Mouse (Mus musculus) natural killer cell, adult 2 months (primary cell): ENCODE measurements around the gene Cenpi.

Source experiments
- DNase-seq, 2 experiments: peaks; one replicate each; pipeline ENCODE4 v3.0.0; 2022; ENCODE audit warnings: low spot score in 2 of 2

The Cenpi gene

DNA sequence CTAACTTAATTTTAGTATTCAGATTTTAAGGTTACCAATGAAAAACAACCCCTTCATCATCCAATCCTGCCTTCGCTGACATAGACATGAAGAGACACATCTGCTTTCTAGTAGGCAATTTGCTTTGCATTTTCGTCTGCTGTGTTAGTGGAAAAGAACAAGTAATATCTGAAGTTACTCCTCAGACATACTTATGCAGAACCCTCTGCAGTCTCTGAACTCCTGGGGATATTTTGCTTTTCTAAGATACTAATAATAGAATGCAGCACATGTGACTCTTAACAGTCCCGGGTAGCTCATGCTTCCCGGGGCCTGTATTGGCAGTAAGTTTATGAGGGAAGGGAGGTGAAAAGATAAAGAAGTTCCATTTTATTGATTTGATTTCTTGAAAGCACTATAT lies 54.3 kb downstream of the Cenpi start:
- DNase-seq, result no peak

DNA sequence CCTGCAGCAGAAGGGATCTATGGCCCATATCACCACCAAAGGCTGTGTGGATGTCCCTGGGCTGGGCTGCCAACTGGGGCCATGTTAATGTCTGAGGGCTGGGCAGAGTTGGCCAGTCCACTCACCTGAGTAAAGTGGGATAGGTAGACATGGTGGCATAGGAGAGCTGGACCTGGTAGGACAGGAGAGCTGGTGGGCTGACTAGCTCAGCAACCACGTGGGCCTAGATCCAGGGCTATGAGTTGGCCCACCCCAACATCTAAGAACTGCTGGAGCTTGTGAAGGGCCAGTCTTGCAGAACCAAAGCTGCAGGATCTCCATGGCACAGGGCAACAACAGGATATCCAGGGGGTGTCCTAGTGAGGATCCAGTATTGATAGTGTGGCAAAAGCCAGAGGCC lies 57.5 kb downstream of the Cenpi start:
- DNase-seq, result no peak

DNA sequence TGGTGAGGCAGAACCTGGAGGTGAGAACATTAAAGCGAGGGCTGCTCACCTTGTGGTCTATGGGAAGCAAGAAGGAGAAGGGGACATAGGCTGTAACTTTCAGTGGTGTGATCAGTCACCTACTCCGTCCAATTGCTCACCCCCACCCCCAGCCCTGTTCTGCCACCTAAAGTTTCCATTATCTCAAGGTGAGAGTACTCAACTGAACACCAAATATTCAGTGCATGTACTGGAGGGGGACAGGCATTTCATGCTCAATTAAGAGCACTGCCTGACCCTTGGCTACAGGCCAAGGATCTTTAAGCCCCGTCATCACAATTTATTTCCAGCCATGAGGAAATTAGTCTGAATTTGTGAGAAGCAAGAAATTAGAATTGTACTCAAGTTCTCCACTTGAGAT lies 58.7 kb downstream of the Cenpi start:
- DNase-seq, result no peak

DNA sequence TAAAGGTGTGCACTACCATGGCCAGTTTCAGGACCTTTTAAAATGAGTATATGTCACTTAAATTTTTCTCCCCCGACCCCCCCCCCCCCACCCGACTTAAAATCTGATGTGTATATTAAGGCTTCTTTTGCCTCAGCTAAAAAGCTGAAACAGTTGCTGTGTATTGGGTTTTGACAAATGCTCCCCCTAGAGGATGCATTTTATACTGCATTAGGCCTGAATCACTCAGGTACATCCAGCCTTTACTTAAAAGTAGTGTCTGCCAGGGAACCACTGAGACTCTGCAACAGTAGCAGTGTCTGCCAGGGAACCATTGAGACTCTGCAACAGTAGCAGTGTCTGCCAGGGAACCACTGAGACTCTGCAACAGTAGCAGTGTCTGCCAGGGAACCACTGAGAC lies 63.4 kb downstream of the Cenpi start:
- no peak for DNase-seq

DNA sequence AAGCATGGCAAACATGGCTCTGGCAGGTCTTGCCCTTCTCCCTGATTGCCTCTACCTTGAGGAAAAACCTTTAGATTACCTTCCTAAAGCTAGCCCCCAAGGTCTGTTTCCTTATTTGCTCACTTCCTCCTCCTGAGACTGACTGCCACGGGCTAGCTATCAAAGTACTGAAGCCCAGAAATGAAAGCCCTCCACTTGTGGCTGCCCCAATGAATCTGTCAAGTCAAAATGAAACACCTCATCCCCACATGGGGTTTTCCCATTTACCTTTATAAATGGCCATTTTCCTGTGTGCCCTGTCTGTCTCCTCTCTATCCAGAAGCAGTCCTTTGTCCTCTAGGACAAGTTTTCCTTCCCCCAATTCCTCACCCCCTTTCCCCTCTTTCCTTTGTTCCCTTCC lies 66.3 kb downstream of the Cenpi start:
- no peak for DNase-seq

DNA sequence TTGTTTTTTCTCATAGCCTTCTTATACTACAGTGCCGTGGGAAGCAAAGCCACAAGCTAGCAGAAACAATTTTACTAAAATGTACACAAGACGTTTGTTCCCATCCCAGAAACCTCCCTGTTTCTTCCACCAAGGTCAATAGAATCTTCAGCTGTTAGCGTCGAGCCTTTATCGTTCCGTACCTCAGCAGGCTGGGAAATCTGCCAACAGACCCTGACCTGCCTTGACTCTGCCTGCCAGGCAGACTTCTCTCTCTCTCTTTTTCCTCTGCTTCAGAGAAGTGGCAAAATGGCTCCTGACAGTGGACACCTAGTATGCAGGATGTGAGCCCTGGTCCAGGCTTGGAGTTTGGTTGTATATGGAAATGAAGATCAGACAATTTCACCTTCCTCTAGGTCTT lies 77.0 kb downstream of the Cenpi start:
- DNase-seq, result no peak

DNA sequence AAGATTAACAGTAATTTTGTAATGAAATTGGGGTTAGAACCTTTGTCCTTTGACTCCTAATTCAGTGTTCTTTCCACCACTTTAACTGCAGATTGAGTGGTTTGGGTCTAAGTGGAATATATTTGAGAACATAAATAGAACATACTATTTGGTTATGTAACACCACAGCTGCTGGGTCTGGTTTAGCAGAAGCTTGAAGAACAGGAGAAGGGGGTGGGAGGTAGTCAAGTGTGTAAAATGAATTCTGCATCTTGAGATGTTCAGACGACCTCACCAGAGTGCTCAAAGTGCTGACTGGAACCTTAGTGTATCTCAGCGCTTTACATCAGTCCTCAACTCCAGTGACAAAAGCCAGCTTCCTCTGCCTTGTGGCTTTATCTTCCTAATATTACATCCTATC lies 91.1 kb downstream of the Cenpi start:
- no peak for DNase-seq

DNA sequence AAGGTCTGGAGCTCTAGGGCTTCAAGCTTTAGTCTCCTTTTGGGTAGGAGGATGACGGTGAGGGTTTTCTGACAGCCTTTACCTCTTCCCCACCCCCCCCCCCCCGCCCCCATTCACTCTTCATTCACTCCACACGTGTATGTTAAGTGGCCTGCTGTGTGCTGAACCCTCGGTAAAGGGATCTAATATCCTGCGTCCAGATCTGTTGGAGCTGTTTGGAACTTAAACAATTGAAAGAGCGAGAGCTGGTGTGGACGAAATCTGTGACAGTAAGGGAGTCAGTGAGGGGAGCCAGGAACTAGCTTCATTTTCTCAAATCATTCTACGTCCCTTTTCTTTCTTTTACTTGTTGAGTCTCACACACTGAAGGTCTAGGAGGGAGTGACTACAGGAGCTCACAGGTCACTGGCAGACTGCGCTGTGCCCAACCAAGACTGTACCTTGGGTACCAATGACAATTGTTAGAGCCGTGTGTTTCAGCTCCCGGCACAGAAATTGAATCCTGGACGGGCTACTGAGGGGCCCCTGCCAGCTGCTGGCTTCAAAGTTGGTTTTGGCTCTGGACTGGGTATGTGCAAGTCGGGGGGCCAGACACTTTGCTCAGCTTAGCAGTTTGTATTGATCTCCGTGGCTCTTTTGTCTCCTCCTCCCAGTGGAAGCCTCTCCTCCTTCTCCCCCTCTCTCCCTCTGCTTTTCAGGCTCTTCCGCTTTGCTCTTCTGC lies 96.1 kb downstream of the Cenpi start, which contains the start of gene Drp2:
TSS of gene Drp2 (plus strand) at position 689 of the 721 bp plus-strand sequence.
- no peak for DNase-seq

DNA sequence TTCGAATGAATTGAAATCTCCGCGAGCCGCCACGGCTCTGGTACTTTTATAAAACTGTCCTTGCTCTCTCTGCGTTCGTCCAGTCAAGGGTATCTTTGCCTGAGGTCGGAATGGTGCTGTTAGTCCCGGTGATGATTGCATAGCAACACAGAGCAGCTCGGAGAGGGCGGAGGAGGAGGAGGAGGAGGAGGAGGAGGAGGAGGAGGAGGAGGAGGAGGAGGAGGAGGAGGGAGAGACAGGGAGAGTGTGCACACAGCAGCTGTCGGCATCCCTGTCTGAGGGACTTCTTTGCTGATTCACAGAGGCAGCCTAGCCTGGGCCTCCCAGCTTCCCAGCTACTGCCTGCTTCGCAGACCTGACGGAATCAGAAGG lies 96.7 kb downstream of the Cenpi start:
- no peak for DNase-seq

DNA sequence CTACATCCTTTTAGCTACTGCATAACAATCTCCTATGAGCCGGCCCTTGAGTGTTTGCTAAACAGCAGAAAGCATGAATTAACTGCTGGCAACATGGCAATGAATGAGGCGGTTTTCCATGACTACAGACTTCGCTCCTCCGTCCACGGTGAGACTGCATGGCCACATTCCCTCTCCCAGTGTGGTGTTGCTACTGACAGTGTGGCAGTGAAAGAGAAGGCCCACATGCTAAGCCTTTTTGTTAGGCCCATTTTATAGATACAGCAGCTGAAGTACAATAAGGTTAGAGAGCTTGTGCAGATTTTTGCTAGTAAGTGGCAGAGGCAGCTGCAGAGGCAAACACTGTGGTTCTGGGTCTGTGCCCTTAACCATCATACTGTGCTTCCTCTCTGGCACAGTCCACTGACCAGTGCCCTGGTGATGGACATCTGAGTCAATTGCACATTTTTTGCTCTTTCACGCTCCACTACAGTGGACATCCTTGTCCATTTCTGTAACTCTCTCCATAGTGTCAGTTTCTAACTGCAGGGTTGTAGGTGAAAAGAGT lies 101.5 kb downstream of the Cenpi start:
- no peak for DNase-seq

DNA sequence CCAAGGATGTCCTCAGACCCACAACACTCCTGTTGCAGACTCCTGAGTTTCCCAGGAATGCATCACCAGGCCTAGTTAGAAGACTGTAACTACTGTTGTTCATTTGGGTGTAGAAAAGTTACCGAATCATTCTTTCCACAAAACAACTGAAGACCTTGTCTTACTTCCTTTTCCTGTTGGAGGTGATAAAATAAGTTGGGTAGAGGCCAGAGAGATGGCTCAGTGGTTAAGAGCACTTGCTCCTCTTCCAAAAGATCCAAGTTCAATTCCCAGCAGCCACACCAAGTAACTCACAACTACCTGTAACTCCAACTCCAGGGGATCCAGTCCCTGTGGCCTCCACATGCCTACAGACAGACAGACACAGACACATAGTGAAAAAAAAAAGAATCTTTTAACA lies 104.2 kb downstream of the Cenpi start:
- DNase-seq, result no peak
